12 mouse cellular contexts compared by ENCODE assay signal in genomic region chr4:132367480-132368201, GRCm38 (mm10).
"Had no signal": no experiment of that assay in that cellular context is flagged by ENCODE, and none has a peak within 500 bp of the region (broad histone marks: within the 10 kb centered on the region; RNA-seq: fewer than 3 reads in every experiment).

No protein-coding gene starts in this region.

- H3K27me3 ChIP-seq: intestine, embryonic 15.5 days; limb, embryonic 12.5 days; midbrain, embryonic 15.5 days; neural tube, embryonic 12.5 days; stomach, embryonic 15.5 days had no signal

- H3K4me2 ChIP-seq: intestine, embryonic 15.5 days; limb, embryonic 12.5 days; midbrain, embryonic 15.5 days; neural tube, embryonic 12.5 days; stomach, embryonic 15.5 days had no signal

- H3K4me1 ChIP-seq: intestine, embryonic 15.5 days; limb, embryonic 12.5 days; midbrain, embryonic 15.5 days; neural tube, embryonic 12.5 days; stomach, embryonic 15.5 days had no signal

- ATAC-seq: intestine, embryonic 15.5 days; midbrain, embryonic 15.5 days had no signal

- H3K27ac ChIP-seq: intestine, embryonic 15.5 days; left cerebral cortex, adult 2 months; limb, embryonic 12.5 days; liver, embryonic 14.5 days; midbrain, embryonic 15.5 days; neural tube, embryonic 12.5 days; stomach, embryonic 15.5 days had no signal

- DNase-seq: lung, adult 18-20 months; retina, postnatal 1 day; right cerebral cortex, postnatal 4 days; thymus, adult 2 months; thymus, postnatal 25 days had no signal

- H3K9me3 ChIP-seq: intestine, embryonic 15.5 days; limb, embryonic 12.5 days; midbrain, embryonic 15.5 days; neural tube, embryonic 12.5 days; stomach, embryonic 15.5 days had no signal

- H3K4me3 ChIP-seq: intestine, embryonic 15.5 days; left cerebral cortex, adult 2 months; limb, embryonic 12.5 days; midbrain, embryonic 15.5 days; neural tube, embryonic 12.5 days; stomach, embryonic 15.5 days had no signal

- H3K9ac ChIP-seq: intestine, embryonic 15.5 days; limb, embryonic 12.5 days; liver, embryonic 14.5 days; midbrain, embryonic 15.5 days; neural tube, embryonic 12.5 days; stomach, embryonic 15.5 days had no signal
